Mouse (Mus musculus): ENCODE data around the gene Trmt1l. TPM values are rescaled to one million over a fixed set of nuclear protein-coding genes. Genes with fewer than 3 reads are reported as not detected.

Trmt1l gene
- total and polyA plus RNA-seq, 3 experiments: 20.9 to 23.7 (median 21.8) TPM

Other genes starting within 250 kb of the Trmt1l start
- gene Gm47985, start 246.0 kb upstream of the Trmt1l start, total RNA-seq (2012; rRNA removed): not detected in 2 replicates
- gene Gm47985, start 246.0 kb upstream of the Trmt1l start, total RNA-seq (2014; rRNA removed): 0.15 TPM in 1 of 2 replicates, not detected in the other
- not detected in 2 replicates for gene Gm47985, start 246.0 kb upstream of the Trmt1l start, polyA plus RNA-seq (2012; ENCODE audit: insufficient read length, low read depth)
- 0.08 TPM in 1 of 2 replicates, not detected in the other for gene Gm8947, start 236.2 kb upstream of the Trmt1l start, total RNA-seq (2012; rRNA removed)
- gene Gm8947, start 236.2 kb upstream of the Trmt1l start, total RNA-seq (2014; rRNA removed): not detected in 2 replicates
- 0.25 and 0.36 TPM in 2 replicates for gene Gm8947, start 236.2 kb upstream of the Trmt1l start, polyA plus RNA-seq (2012; ENCODE audit: insufficient read length, low read depth)
- not detected in 2 replicates for gene Gm47995, start 230.1 kb upstream of the Trmt1l start, total RNA-seq (2012; rRNA removed)
- not detected in 2 replicates for gene Gm47995, start 230.1 kb upstream of the Trmt1l start, total RNA-seq (2014; rRNA removed)
- gene Gm47995, start 230.1 kb upstream of the Trmt1l start, polyA plus RNA-seq (2012; ENCODE audit: insufficient read length, low read depth): not detected in 2 replicates
- not detected in 2 replicates for gene 3110040M04Rik, start 224.4 kb upstream of the Trmt1l start, total RNA-seq (2012; rRNA removed)
- not detected in 2 replicates for gene 3110040M04Rik, start 224.4 kb upstream of the Trmt1l start, total RNA-seq (2014; rRNA removed)
- gene 3110040M04Rik, start 224.4 kb upstream of the Trmt1l start, polyA plus RNA-seq (2012; ENCODE audit: insufficient read length, low read depth): not detected in 2 replicates
- gene Gm47996, start 218.4 kb upstream of the Trmt1l start, total RNA-seq (2012; rRNA removed): 0.13 TPM in 1 of 2 replicates, not detected in the other
- gene Gm47996, start 218.4 kb upstream of the Trmt1l start, total RNA-seq (2014; rRNA removed): not detected in 2 replicates
- gene Gm47996, start 218.4 kb upstream of the Trmt1l start, polyA plus RNA-seq (2012; ENCODE audit: insufficient read length, low read depth): not detected in 2 replicates
- 77.6 and 88.1 TPM in 2 replicates for gene Ivns1abp, start 84.1 kb upstream of the Trmt1l start, total RNA-seq (2012; rRNA removed)
- 197 and 234 TPM in 2 replicates for gene Ivns1abp, start 84.1 kb upstream of the Trmt1l start, total RNA-seq (2014; rRNA removed)
- gene Ivns1abp, start 84.1 kb upstream of the Trmt1l start, polyA plus RNA-seq (2012; ENCODE audit: insufficient read length, low read depth): 212 and 216 TPM in 2 replicates
- gene Swt1, start 87 bp upstream of the Trmt1l start, total RNA-seq (2012; rRNA removed): 10.8 and 14.8 TPM in 2 replicates
- 19.6 and 28.7 TPM in 2 replicates for gene Swt1, start 87 bp upstream of the Trmt1l start, total RNA-seq (2014; rRNA removed)
- gene Swt1, start 87 bp upstream of the Trmt1l start, polyA plus RNA-seq (2012; ENCODE audit: insufficient read length, low read depth): 6.9 and 8.0 TPM in 2 replicates
- 52.5 and 53.7 TPM in 2 replicates for gene Rnf2, start 72.4 kb downstream of the Trmt1l start, total RNA-seq (2012; rRNA removed)
- 127 and 134 TPM in 2 replicates for gene Rnf2, start 72.4 kb downstream of the Trmt1l start, total RNA-seq (2014; rRNA removed)
- gene Rnf2, start 72.4 kb downstream of the Trmt1l start, polyA plus RNA-seq (2012; ENCODE audit: insufficient read length, low read depth): 53.4 and 55.1 TPM in 2 replicates
- gene Fam129a, start 142.6 kb downstream of the Trmt1l start, total RNA-seq (2012; rRNA removed): 25.9 and 48.3 TPM in 2 replicates
- gene Fam129a, start 142.6 kb downstream of the Trmt1l start, total RNA-seq (2014; rRNA removed): 30.8 and 37.0 TPM in 2 replicates
- 26.2 and 27.8 TPM in 2 replicates for gene Fam129a, start 142.6 kb downstream of the Trmt1l start, polyA plus RNA-seq (2012; ENCODE audit: insufficient read length, low read depth)